Comparison of ENCODE assay signal across 8 mouse cellular contexts in genomic region chr4:40268835-40269234, GRCm38 (mm10). TPM values are rescaled to one million over a fixed set of nuclear protein-coding genes. Genes with fewer than 3 reads are reported as not detected.
A peak's percentile ranks its signal among the peaks of the same experiment; 100 is the strongest.
DNase-seq lines count a peak whose midpoint lies in the region; ATAC-seq and TF ChIP-seq lines count a peak whose summit lies in the region.

No protein-coding gene starts in this region.

- DNase-seq in embryo, embryonic 11.5 days (ENCODE audit: low read depth, low spot score): peak; percentile 8
- no peak for DNase-seq in embryo, embryonic 10.5 days (ENCODE audit: low spot score)
- DNase-seq in testis, postnatal 14 days (ENCODE audit: low spot score): no peak
- DNase-seq in hindbrain, embryonic 14.5 days (ENCODE audit: low spot score): no peak
- no peak for DNase-seq in retina, postnatal 1 day

- TF ChIP-seq POLR2A in testis, adult 2 months (IDR thresholded peaks at IDR 0.05; ENCODE audit: control insufficient read depth, low read depth, low read length): no peak

- no peaks in the 10 kb centered on the region for H3K27me3 ChIP-seq in testis, adult 2 months (ENCODE audit: control insufficient read depth, insufficient read depth, low read length)
- no peaks in the 10 kb centered on the region for H3K27me3 ChIP-seq in hindbrain, embryonic 14.5 days (ENCODE audit: control insufficient read depth, insufficient read depth, low read length)

- H3K4me2 ChIP-seq in hindbrain, embryonic 14.5 days (replicated peaks): peak overlapping the region; percentile 90

- H3K9me3 ChIP-seq in hindbrain, embryonic 14.5 days (ENCODE audit: control insufficient read depth, low read length): no peaks in the 10 kb centered on the region

- ATAC-seq in hindbrain, embryonic 14.5 days (ENCODE audit: low FRiP score): no peak; the same call in 1 of the 2 replicates
- ATAC-seq in megakaryocyte-erythroid progenitor cell, adult 5-6 weeks (replicated peaks; ENCODE audit: low FRiP score, low TSS enrichment, poor library complexity, severe bottlenecking): peak; percentile 16; the same call in 1 of the 2 replicates
- no peak for ATAC-seq in inflammation-experienced regulatory T-cells, adult 6 months

- H3K4me3 ChIP-seq in testis, adult 2 months (ENCODE audit: control insufficient read depth, low read depth, low read length): peak overlapping the region; percentile 96
- peak overlapping the region; percentile 83 for H3K4me3 ChIP-seq in hindbrain, embryonic 14.5 days (replicated peaks; ENCODE audit: low read length)

- H3K27ac ChIP-seq in testis, adult 2 months (ENCODE audit: control insufficient read depth, insufficient read depth, low read depth, low read length): peak overlapping the region; percentile 98
- peak overlapping the region; percentile 94 for H3K27ac ChIP-seq in hindbrain, embryonic 14.5 days

- peaks cover 11% of the 10 kb centered on the region for H3K4me1 ChIP-seq in testis, adult 2 months (ENCODE audit: control insufficient read depth, insufficient read depth, low read length)
- peaks cover 19% of the 10 kb centered on the region for H3K4me1 ChIP-seq in hindbrain, embryonic 14.5 days (replicated peaks; ENCODE audit: control insufficient read depth, insufficient read depth, low read length)

- no peaks in the 10 kb centered on the region; the same call in 1 of the 2 replicates for H3K36me3 ChIP-seq in testis, adult 2 months (ENCODE audit: control insufficient read depth, insufficient read depth, low read length)
- peaks cover 27% of the 10 kb centered on the region for H3K36me3 ChIP-seq in hindbrain, embryonic 14.5 days (replicated peaks; ENCODE audit: control insufficient read depth, insufficient read depth)

- H3K9ac ChIP-seq in hindbrain, embryonic 14.5 days: peak overlapping the region; percentile 86

- WGBS in hindbrain, embryonic 14.5 days: under 1% methylated on average over 16 of the region's 16 CpGs

- no peak for TF ChIP-seq CTCF in testis, adult 2 months (IDR thresholded peaks at IDR 0.05; ENCODE audit: control insufficient read depth, insufficient read depth, insufficient replicate concordance, low read depth, low read length)

RNA-seq across cellular contexts. Expression of gene Smim27, which starts 0.5 kb away (rescaled TPM):
- 3.0 and 3.8 TPM in 2 replicates for polyA plus RNA-seq in testis, adult 2 months (2012; rRNA removed)
- 12.8 and 16.9 TPM in 2 replicates for polyA plus RNA-seq in hindbrain, embryonic 14.5 days (2014; fragmentation: Nextera tagmentation; extraction: Ambion mirVana)
- total RNA-seq in megakaryocyte-erythroid progenitor cell, adult 5-6 weeks (2014; fragmentation: Nextera tagmentation): 7.4 and 26.3 TPM in 2 replicates
- 6.0 and 6.9 TPM in 2 replicates for total RNA-seq in megakaryocyte-erythroid progenitor cell, adult 5-6 weeks (2017)
- 10 to 100 TPM; 20.1 to 74.9 (median 45.7) TPM for polyA plus RNA-seq in inflammation-experienced regulatory T-cells, adult 6 months (2017; shearing (Covaris generic))

RNA-seq across cellular contexts. Expression of gene Topors, which starts 0.8 kb away (rescaled TPM):
- 10.9 and 13.9 TPM in 2 replicates for polyA plus RNA-seq in testis, adult 2 months (2012; rRNA removed)
- 31.8 and 32.7 TPM in 2 replicates for polyA plus RNA-seq in hindbrain, embryonic 14.5 days (2014; fragmentation: Nextera tagmentation; extraction: Ambion mirVana)
- total RNA-seq in megakaryocyte-erythroid progenitor cell, adult 5-6 weeks (2014; fragmentation: Nextera tagmentation): 27.1 and 41.9 TPM in 2 replicates
- 88.1 and 96.6 TPM in 2 replicates for total RNA-seq in megakaryocyte-erythroid progenitor cell, adult 5-6 weeks (2017)
- 10 to 100 TPM; 15.0 to 19.3 (median 16.7) TPM for polyA plus RNA-seq in inflammation-experienced regulatory T-cells, adult 6 months (2017; shearing (Covaris generic))

RNA-seq across cellular contexts. Expression of gene Ndufb6, which starts 10.4 kb away (rescaled TPM):
- 56.3 and 58.2 TPM in 2 replicates for polyA plus RNA-seq in testis, adult 2 months (2012; rRNA removed)
- 345 and 377 TPM in 2 replicates for polyA plus RNA-seq in hindbrain, embryonic 14.5 days (2014; fragmentation: Nextera tagmentation; extraction: Ambion mirVana)
- total RNA-seq in megakaryocyte-erythroid progenitor cell, adult 5-6 weeks (2014; fragmentation: Nextera tagmentation): 164 and 196 TPM in 2 replicates
- 67.9 and 81.9 TPM in 2 replicates for total RNA-seq in megakaryocyte-erythroid progenitor cell, adult 5-6 weeks (2017)
- 100 to 1,000 TPM; 108 to 167 (median 111) TPM for polyA plus RNA-seq in inflammation-experienced regulatory T-cells, adult 6 months (2017; shearing (Covaris generic))

RNA-seq across cellular contexts. Expression of gene Ddx58, which starts 29.2 kb away (rescaled TPM):
- polyA plus RNA-seq in testis, adult 2 months (2012; rRNA removed): 2.3 and 2.8 TPM in 2 replicates
- polyA plus RNA-seq in hindbrain, embryonic 14.5 days (2014; fragmentation: Nextera tagmentation; extraction: Ambion mirVana): 2.5 and 4.3 TPM in 2 replicates
- total RNA-seq in megakaryocyte-erythroid progenitor cell, adult 5-6 weeks (2014; fragmentation: Nextera tagmentation): 11.3 and 14.2 TPM in 2 replicates
- 18.9 and 20.2 TPM in 2 replicates for total RNA-seq in megakaryocyte-erythroid progenitor cell, adult 5-6 weeks (2017)
- 10 to 100 TPM; 77.8 to 93.7 (median 80.8) TPM for polyA plus RNA-seq in inflammation-experienced regulatory T-cells, adult 6 months (2017; shearing (Covaris generic))
